Mouse (Mus musculus): ENCODE measurements around the gene Tab1. TPM values are rescaled to one million over a fixed set of nuclear protein-coding genes. Genes with fewer than 3 reads are reported as not detected.
"Not testable (repeated sequence)": the region's sequence is repeated elsewhere in the genome, so short reads cannot be mapped to it uniquely, and the experiment has no call there.

Tab1 gene
- polyA plus RNA-seq, 1 experiment from 2014 or later = 52.4 TPM

- DNase-seq (ENCODE audit: low spot score) = no peak
- Histone ChIP-seq H3K9me3 (replicated peaks) (no peaks in the 10 kb centered on the region), H3K4me1 (peaks cover 8% of the 10 kb centered on the region), H3K36me3 (no peaks in the 10 kb centered on the region), H3K27ac (no peak overlapping the region), H3K4me3 (no peak overlapping the region), H3K27me3 (ENCODE audit: low read depth, poor library complexity, severe bottlenecking) (no peaks in the 10 kb centered on the region)
- WGBS = 82% methylated on average over 12 of the region's 12 CpGs
These were observed 21.5 kb upstream of the Tab1 start for GRCm38 (mm10) chr15:80111436-80111835.

- no peaks in the 10 kb centered on the region for H3K9me3 ChIP-seq (replicated peaks)
- WGBS = 44% methylated on average over 2 of the region's 2 CpGs
These were observed 20.4 kb upstream of the Tab1 start for GRCm38 (mm10) chr15:80112499-80112898.

GRCm38 (mm10) chr15:80114414-80114813 lies 18.5 kb upstream of the Tab1 start:
- WGBS = 90% methylated on average over 7 of the region's 7 CpGs
- peaks cover 14% of the 10 kb centered on the region for H3K4me1 ChIP-seq
- no peaks in the 10 kb centered on the region for H3K27me3 ChIP-seq (ENCODE audit: low read depth, poor library complexity, severe bottlenecking)
- no peaks in the 10 kb centered on the region for H3K36me3 ChIP-seq
- H3K4me3 ChIP-seq = no peak overlapping the region
- H3K9me3 ChIP-seq (replicated peaks) = no peaks in the 10 kb centered on the region
- H3K27ac ChIP-seq = no peak overlapping the region
- DNase-seq (ENCODE audit: low spot score) = no peak

More at GRCm38 (mm10) chr15:80112499-80112898, 20.4 kb upstream of the Tab1 start:
- no peak for DNase-seq (ENCODE audit: low spot score)
- Histone ChIP-seq H3K36me3 (no peaks in the 10 kb centered on the region), H3K4me3 (no peak overlapping the region), H3K27ac (no peak overlapping the region), H3K27me3 (ENCODE audit: low read depth, poor library complexity, severe bottlenecking) (no peaks in the 10 kb centered on the region), H3K4me1 (peaks cover 14% of the 10 kb centered on the region)

GRCm38 (mm10) chr15:80115256-80115655 lies 17.7 kb upstream of the Tab1 start:
- DNase-seq (ENCODE audit: low spot score) = no peak
- peak overlapping the region; percentile 16; the same call in 1 of the 2 replicates for H3K4me3 ChIP-seq

GRCm38 (mm10) chr15:80115866-80116794 lies 16.8 kb upstream of the Tab1 start:
- Histone ChIP-seq H3K4me3 (peak overlapping the region; percentile 16; the same call in 1 of the 2 replicates), H3K27ac (0 out of 2 replicates have a peak overlapping the region, but pooled peaks have one; percentile 5), H3K9me3 (replicated peaks) (no peaks in the 10 kb centered on the region), H3K27me3 (ENCODE audit: low read depth, poor library complexity, severe bottlenecking) (no peaks in the 10 kb centered on the region), H3K4me1 (peaks cover 14% of the 10 kb centered on the region), H3K36me3 (no peaks in the 10 kb centered on the region)
- DNase-seq (ENCODE audit: low spot score) = no peak
- 71% methylated on average over 13 of the region's 13 CpGs for WGBS

More at GRCm38 (mm10) chr15:80115256-80115655, 17.7 kb upstream of the Tab1 start:
- Histone ChIP-seq H3K9me3 (replicated peaks) (no peaks in the 10 kb centered on the region), H3K27me3 (ENCODE audit: low read depth, poor library complexity, severe bottlenecking) (no peaks in the 10 kb centered on the region), H3K4me1 (peaks cover 14% of the 10 kb centered on the region), H3K27ac (peak overlapping the region; percentile 5; the same call in 1 of the 2 replicates), H3K36me3 (no peaks in the 10 kb centered on the region)
- WGBS = 57% methylated on average over 5 of the region's 5 CpGs

- Histone ChIP-seq H3K36me3 (no peaks in the 10 kb centered on the region), H3K4me3 (no peak overlapping the region), H3K27ac (no peak overlapping the region), H3K27me3 (ENCODE audit: low read depth, poor library complexity, severe bottlenecking) (no peaks in the 10 kb centered on the region), H3K9me3 (replicated peaks) (no peaks in the 10 kb centered on the region), H3K4me1 (peaks cover 14% of the 10 kb centered on the region)
- WGBS = 71% methylated on average over 8 of the region's 8 CpGs
- DNase-seq (ENCODE audit: low spot score) = no peak
These were observed 15.8 kb upstream of the Tab1 start for GRCm38 (mm10) chr15:80117154-80117553.

- DNase-seq (ENCODE audit: low spot score) = no peak
- H3K27me3 ChIP-seq (ENCODE audit: low read depth, poor library complexity, severe bottlenecking) = no peaks in the 10 kb centered on the region
- peaks cover 14% of the 10 kb centered on the region for H3K4me1 ChIP-seq
- WGBS = 91% methylated on average over 6 of the region's 6 CpGs
- H3K36me3 ChIP-seq = no peaks in the 10 kb centered on the region
- H3K9me3 ChIP-seq (replicated peaks) = no peaks in the 10 kb centered on the region
- H3K4me3 ChIP-seq = no peak overlapping the region
- no peak overlapping the region for H3K27ac ChIP-seq
These were observed 13.9 kb upstream of the Tab1 start for GRCm38 (mm10) chr15:80119076-80119475.

- DNase-seq (ENCODE audit: low spot score) = no peak
- 0 out of 2 replicates have a peak, but pooled peaks cover 2% of the 10 kb centered on the region for H3K4me1 ChIP-seq
- H3K9me3 ChIP-seq (replicated peaks) = no peaks in the 10 kb centered on the region
- no peak overlapping the region for H3K27ac ChIP-seq
- H3K4me3 ChIP-seq = no peak overlapping the region
- no peaks in the 10 kb centered on the region for H3K27me3 ChIP-seq (ENCODE audit: low read depth, poor library complexity, severe bottlenecking)
- no peaks in the 10 kb centered on the region for H3K36me3 ChIP-seq
- WGBS = 93% methylated on average over 9 of the region's 9 CpGs
These were observed 11.1 kb upstream of the Tab1 start for GRCm38 (mm10) chr15:80121721-80122325.

- H3K36me3 ChIP-seq; H3K4me1 ChIP-seq; H3K27ac ChIP-seq; H3K27me3 ChIP-seq (ENCODE audit: low read depth, poor library complexity, severe bottlenecking); H3K4me3 ChIP-seq; DNase-seq (ENCODE audit: low spot score); H3K9me3 ChIP-seq (replicated peaks): not testable (repeated sequence)
- WGBS = 94% methylated on average over 6 of the region's 6 CpGs
These were observed 10.5 kb upstream of the Tab1 start for GRCm38 (mm10) chr15:80122431-80122830.

- Histone ChIP-seq H3K36me3 (no peaks in the 10 kb centered on the region), H3K27me3 (ENCODE audit: low read depth, poor library complexity, severe bottlenecking) (no peaks in the 10 kb centered on the region), H3K4me3 (no peak overlapping the region), H3K27ac (no peak overlapping the region), H3K4me1 (no peaks in the 10 kb centered on the region), H3K9me3 (replicated peaks) (no peaks in the 10 kb centered on the region)
- 79% methylated on average over 4 of the region's 4 CpGs for WGBS
- DNase-seq (ENCODE audit: low spot score) = no peak
These were observed 8.3 kb upstream of the Tab1 start for GRCm38 (mm10) chr15:80124651-80125050.

- no peaks in the 10 kb centered on the region for H3K27me3 ChIP-seq (ENCODE audit: low read depth, poor library complexity, severe bottlenecking)
- WGBS = 81% methylated on average over 1 of the region's 1 CpGs
- no peak overlapping the region for H3K27ac ChIP-seq
- H3K4me3 ChIP-seq = no peak overlapping the region
- H3K9me3 ChIP-seq (replicated peaks) = no peaks in the 10 kb centered on the region
- H3K36me3 ChIP-seq = no peaks in the 10 kb centered on the region
- no peaks in the 10 kb centered on the region for H3K4me1 ChIP-seq
- DNase-seq (ENCODE audit: low spot score) = no peak
These were observed 5.7 kb upstream of the Tab1 start for GRCm38 (mm10) chr15:80127191-80127590.

GRCm38 (mm10) chr15:80129982-80130381 lies 2.9 kb upstream of the Tab1 start:
- Histone ChIP-seq H3K4me1 (peaks cover 18% of the 10 kb centered on the region), H3K9me3 (replicated peaks) (no peaks in the 10 kb centered on the region), H3K27ac (no peak overlapping the region), H3K36me3 (no peaks in the 10 kb centered on the region), H3K4me3 (no peak overlapping the region), H3K27me3 (ENCODE audit: low read depth, poor library complexity, severe bottlenecking) (no peaks in the 10 kb centered on the region)
- WGBS = 92% methylated on average over 6 of the region's 6 CpGs
- DNase-seq (ENCODE audit: low spot score) = no peak

- Histone ChIP-seq H3K27me3 (ENCODE audit: low read depth, poor library complexity, severe bottlenecking) (no peaks in the 10 kb centered on the region), H3K4me1 (peaks cover 18% of the 10 kb centered on the region), H3K4me3 (no peak overlapping the region), H3K36me3 (no peaks in the 10 kb centered on the region), H3K9me3 (replicated peaks) (no peaks in the 10 kb centered on the region), H3K27ac (no peak overlapping the region)
- no peak for DNase-seq (ENCODE audit: low spot score)
- 81% methylated on average over 5 of the region's 5 CpGs for WGBS
These were observed 2.2 kb upstream of the Tab1 start for GRCm38 (mm10) chr15:80130689-80131088.
